Mouse (Mus musculus) midbrain, embryonic 11.5 days (tissue): Measurements from ENCODE around the gene Ropn1. TPM values are rescaled to one million over a fixed set of nuclear protein-coding genes. Genes with fewer than 3 reads are reported as not detected.
"Not testable (repeated sequence)": the region's sequence is repeated elsewhere in the genome, so short reads cannot be mapped to it uniquely, and the experiment has no call there.

Source experiments
- ATAC-seq: fragments of 200-750 bp; cut with Nextera tagmentation; 2 replicates; pipeline ENCODE4 v1.8.0; 2017; ENCODE audit warnings: moderate TSS enrichment, moderate library complexity; ENCODE audit not compliant: low FRiP score
- DNase-seq: peaks from one replicate; pipeline ENCODE4 v3.0.0; 2015; ENCODE audit warnings: low spot score; ENCODE audit errors: missing footprints
- H3K27ac ChIP-seq: fragments of 300-500 bp; sonication (generic); 2 replicates; pipeline ENCODE4 v1.5.1; 2014; ENCODE audit warnings: low read depth, low read length
- H3K27me3 ChIP-seq: fragments of 300-500 bp; sonication (generic); 2 replicates; pipeline ENCODE4 v1.6.1; 2014; ENCODE audit warnings: mild to moderate bottlenecking, low read length, moderate library complexity, mixed read lengths; ENCODE audit not compliant: control insufficient read depth, insufficient read depth
- H3K36me3 ChIP-seq: fragments of 300-500 bp; sonication (generic); 2 replicates; pipeline ENCODE4 v1.6.1; 2014; ENCODE audit warnings: mild to moderate bottlenecking, low read length, moderate library complexity, mixed read lengths; ENCODE audit not compliant: control insufficient read depth, insufficient read depth
- H3K4me1 ChIP-seq: fragments of 300-500 bp; sonication (generic); 2 replicates; pipeline ENCODE4 v1.6.1; 2014; ENCODE audit warnings: low read length; ENCODE audit not compliant: control insufficient read depth, insufficient read depth
- H3K4me2 ChIP-seq: fragments of 300-500 bp; sonication (generic); 2 replicates; pipeline ENCODE4 v1.6.1; 2014; ENCODE audit warnings: mild to moderate bottlenecking, moderate library complexity
- H3K4me3 ChIP-seq: fragments of 300-500 bp; sonication (generic); 2 replicates; pipeline ENCODE4 v1.5.1; 2014; ENCODE audit warnings: low read depth, low read length
- H3K9ac ChIP-seq: fragments of 300-500 bp; sonication (generic); 2 replicates; pipeline ENCODE4 v1.6.1; 2014; ENCODE audit warnings: low read length
- H3K9me3 ChIP-seq: fragments of 300-500 bp; sonication (generic); 2 replicates; pipeline ENCODE4 v1.6.1; 2016; ENCODE audit warnings: low read length; ENCODE audit not compliant: control insufficient read depth
- WGBS: fragments of 180-500 bp; shearing (Covaris S2); extraction: QIAGEN DNeasy Blood & Tissue Kit; methylation state at CpG from one replicate; pipeline ENCODE4 v1.1.7; 2014; 5-methylcytosine and 5-hydroxymethylcytosine counted together
- polyA plus RNA-seq: library from polyadenylated mRNA; unstranded; fragments of >200 nt; fragmentation: Nextera tagmentation; extraction: Ambion mirVana; gene quantifications from 2 replicates; pipeline ENCODE4 v1.2.1, GENCODE M21; 2014

Ropn1 gene
- polyA plus RNA-seq, 1 experiment from 2014 or later = not detected

DNA sequence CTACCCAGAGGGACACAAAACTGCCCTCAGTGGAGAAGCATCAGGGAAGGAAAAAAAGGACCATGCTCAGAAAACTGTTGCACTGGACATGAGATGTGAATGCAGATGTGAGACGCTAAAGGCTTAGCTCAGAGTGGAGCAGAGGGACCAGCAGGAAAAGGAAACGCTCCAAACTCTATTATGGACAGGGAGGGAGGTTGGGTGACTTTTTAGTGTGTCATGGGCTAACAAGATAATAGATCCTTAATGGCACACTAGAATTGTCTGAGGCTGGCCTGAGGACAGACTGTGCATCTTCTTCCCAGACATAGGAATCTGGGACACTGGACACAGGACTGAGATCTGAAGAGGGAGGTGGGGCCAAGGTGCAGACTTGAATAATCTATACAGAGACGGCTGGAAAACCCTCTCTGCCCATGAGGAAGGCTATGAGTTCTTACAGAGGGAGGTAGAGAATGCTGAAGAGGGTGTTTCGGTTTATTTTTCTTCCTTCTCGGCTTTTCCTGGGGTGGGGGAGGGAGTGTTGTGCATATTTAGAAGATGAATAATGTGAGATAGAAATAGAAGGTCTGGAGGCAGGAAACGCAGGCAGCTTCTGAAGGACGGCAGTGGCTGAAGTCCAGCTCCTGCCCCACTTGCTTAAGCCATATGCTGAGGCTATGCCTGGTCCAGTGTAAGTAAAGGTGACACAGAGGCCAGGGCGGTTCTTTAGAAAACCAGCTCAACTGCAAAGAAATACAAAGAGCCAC, 6.0 kb upstream of the Ropn1 start:
- DNase-seq (no peak), ATAC-seq (no peak)
- no peaks in the 10 kb centered on the region for H3K36me3 ChIP-seq
- H3K9ac ChIP-seq = no peak overlapping the region
- H3K27ac ChIP-seq = no peak overlapping the region; the same call in 1 of the 2 replicates
- H3K27me3 ChIP-seq = no peaks in the 10 kb centered on the region
- H3K4me1 ChIP-seq = no peaks in the 10 kb centered on the region
- H3K4me2 ChIP-seq = no peak overlapping the region
- whole genome bisulfite sequencing = 75% methylated on average over 8 of the region's 8 CpGs
- no peak overlapping the region for H3K4me3 ChIP-seq
- H3K9me3 ChIP-seq = no peaks in the 10 kb centered on the region

- no peak overlapping the region for H3K9ac ChIP-seq
- H3K27ac ChIP-seq = no peak overlapping the region
- H3K9me3 ChIP-seq = no peaks in the 10 kb centered on the region
- no peak overlapping the region for H3K4me3 ChIP-seq
- no peak overlapping the region for H3K4me2 ChIP-seq
- H3K27me3 ChIP-seq = no peaks in the 10 kb centered on the region
- DNase-seq = no peak
- peaks cover 1% of the 10 kb centered on the region; the same call in 1 of the 2 replicates for H3K4me1 ChIP-seq
- ATAC-seq = no peak
- 89% methylated on average over 5 of the region's 5 CpGs for whole genome bisulfite sequencing
- H3K36me3 ChIP-seq = no peaks in the 10 kb centered on the region
These were observed 3.3 kb downstream of the Ropn1 start for GRCm38 (mm10) chr16:34653023-34653422.

DNA sequence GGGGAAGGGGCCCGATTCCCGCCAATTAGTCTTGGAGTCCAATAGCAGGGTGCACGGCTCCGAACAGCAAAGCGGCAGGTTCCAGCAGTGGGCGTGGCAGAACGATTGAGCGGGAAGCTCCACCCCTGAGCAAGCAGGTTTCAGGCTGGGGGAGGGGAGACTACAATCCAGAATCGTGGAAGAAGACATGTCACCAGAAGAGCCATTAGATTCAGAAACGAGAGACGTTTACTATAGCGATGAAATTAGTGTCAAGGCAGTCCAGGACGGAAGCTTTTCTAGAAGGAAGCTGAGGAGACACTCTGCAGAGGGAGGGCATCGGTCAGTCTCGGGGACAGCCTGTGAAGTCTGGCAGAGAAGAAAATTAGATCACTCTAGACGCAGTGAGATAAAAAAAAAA, 7.8 kb downstream of the Ropn1 start:
- not testable (repeated sequence) for DNase-seq, H3K4me1 ChIP-seq, H3K27me3 ChIP-seq, ATAC-seq, H3K36me3 ChIP-seq, H3K27ac ChIP-seq, H3K9me3 ChIP-seq
- Histone ChIP-seq H3K4me2 (peak overlapping the region; percentile 51), H3K9ac (peak overlapping the region; percentile 3), H3K4me3 (peak overlapping the region; percentile 22)
- 5% methylated on average over 16 of the region's 16 CpGs for WGBS

DNA sequence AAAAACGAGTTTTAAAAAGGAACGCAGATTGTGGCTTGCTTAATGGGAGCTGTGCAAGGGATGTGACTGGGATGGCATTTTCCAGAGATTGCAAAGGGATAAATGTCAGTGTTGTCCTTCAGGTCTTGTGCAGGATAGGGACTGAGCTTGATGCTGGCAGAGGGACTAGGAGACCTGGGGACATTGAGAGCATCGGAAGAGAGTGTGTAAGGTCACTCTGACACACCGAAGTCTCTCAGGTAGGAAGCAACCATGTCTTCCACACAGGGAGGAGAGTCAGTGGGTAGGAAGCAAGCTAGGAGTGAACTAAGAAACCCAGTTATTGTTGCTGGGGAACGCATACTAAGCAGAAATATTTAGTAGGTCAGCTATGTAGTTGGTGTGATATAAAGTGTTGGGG, 8.3 kb downstream of the Ropn1 start:
- Histone ChIP-seq H3K4me3 (peak overlapping the region; percentile 22), H3K4me1 (peaks cover 4% of the 10 kb centered on the region; the same call in 1 of the 2 replicates), H3K27ac (no peak overlapping the region), H3K36me3 (no peaks in the 10 kb centered on the region), H3K27me3 (no peaks in the 10 kb centered on the region), H3K9me3 (no peaks in the 10 kb centered on the region), H3K4me2 (peak overlapping the region; percentile 51), H3K9ac (peak overlapping the region; percentile 3)
- 31% methylated on average over 5 of the region's 5 CpGs for WGBS
- no peak for ATAC-seq
- DNase-seq = no peak

GRCm38 (mm10) chr16:34658388-34658787, 8.7 kb downstream of the Ropn1 start:
- ATAC-seq (peak; percentile 46; the same call in 1 of the 2 replicates), DNase-seq (peak; percentile 88)
- Histone ChIP-seq H3K27me3 (no peaks in the 10 kb centered on the region), H3K27ac (no peak overlapping the region), H3K4me2 (peak overlapping the region; percentile 51), H3K9me3 (no peaks in the 10 kb centered on the region), H3K4me1 (peaks cover 4% of the 10 kb centered on the region; the same call in 1 of the 2 replicates), H3K4me3 (peak overlapping the region; percentile 11; the same call in 1 of the 2 replicates), H3K9ac (no peak overlapping the region; the same call in 1 of the 2 replicates), H3K36me3 (no peaks in the 10 kb centered on the region)
- WGBS = 38% methylated on average over 11 of the region's 11 CpGs

DNA sequence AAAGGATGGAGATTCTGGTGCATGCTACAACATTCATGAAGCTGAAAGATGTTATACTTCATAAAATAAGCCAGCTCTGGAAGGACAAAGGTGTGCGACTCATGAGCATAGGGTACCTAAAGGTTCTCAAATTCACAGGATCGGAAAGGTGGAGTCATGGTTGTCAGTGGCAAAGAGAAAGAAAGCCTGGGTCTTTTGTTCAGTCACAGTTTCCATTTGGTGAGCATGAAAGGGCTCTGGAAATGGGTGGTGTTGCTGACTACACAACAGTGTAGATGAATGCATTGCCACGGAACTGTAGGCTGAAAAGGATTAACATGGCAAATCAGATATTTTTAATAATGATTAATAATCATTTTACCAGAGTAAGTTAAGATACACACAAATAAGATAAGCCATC, 14.8 kb downstream of the Ropn1 start:
- ATAC-seq (no peak), DNase-seq (no peak)
- Histone ChIP-seq H3K4me1 (no peaks in the 10 kb centered on the region), H3K9ac (no peak overlapping the region), H3K27ac (no peak overlapping the region), H3K36me3 (no peaks in the 10 kb centered on the region), H3K4me3 (no peak overlapping the region), H3K27me3 (peaks cover 2% of the 10 kb centered on the region; the same call in 1 of the 2 replicates), H3K9me3 (no peaks in the 10 kb centered on the region), H3K4me2 (no peak overlapping the region)
- 77% methylated on average over 3 of the region's 3 CpGs for WGBS

DNA sequence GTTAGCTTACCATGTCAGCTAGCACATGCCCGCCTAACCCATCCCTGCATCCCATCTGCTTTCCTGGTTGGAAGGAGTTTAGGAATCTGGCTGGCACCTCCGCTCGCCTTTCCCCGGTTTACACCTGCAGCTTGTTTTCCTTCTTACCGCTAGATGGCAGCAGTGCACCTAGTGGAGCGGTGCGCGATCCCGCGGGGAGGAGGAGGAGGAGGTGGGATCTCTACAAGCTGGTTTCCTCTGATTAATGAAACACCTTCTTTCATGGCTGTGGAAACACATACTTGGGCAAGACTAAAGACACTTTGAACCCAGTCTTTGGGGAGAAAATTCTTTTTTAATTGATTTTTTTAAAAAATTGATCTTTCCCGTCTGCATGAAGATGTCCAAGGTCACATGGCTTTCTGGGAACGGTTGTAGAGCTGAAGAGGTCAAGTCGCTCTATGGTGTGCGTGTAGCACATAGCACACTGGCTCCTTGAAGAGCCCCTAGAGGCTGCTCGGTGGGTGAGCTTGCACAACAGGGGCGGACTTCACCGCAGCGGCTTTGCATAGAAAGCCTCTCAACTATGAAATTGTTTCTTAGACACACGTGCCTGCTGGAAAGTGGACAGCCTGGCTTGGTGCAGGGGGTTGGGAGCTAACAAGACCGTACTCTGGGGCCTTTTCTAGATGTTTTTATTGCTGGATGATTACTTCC, 17.5 kb downstream of the Ropn1 start:
- ATAC-seq (peak; percentile 75; the same call in 1 of the 2 replicates), DNase-seq (peak; percentile 96)
- H3K27ac ChIP-seq = no peak overlapping the region
- peak overlapping the region; percentile 1; the same call in 1 of the 2 replicates for H3K4me2 ChIP-seq
- WGBS = 5% methylated on average over 20 of the region's 20 CpGs
- H3K9ac ChIP-seq = no peak overlapping the region
- H3K4me1 ChIP-seq = no peaks in the 10 kb centered on the region
- no peaks in the 10 kb centered on the region for H3K36me3 ChIP-seq
- H3K9me3 ChIP-seq = no peaks in the 10 kb centered on the region
- H3K4me3 ChIP-seq = no peak overlapping the region
- peaks cover 2% of the 10 kb centered on the region; the same call in 1 of the 2 replicates for H3K27me3 ChIP-seq

- DNase-seq (no peak), ATAC-seq (no peak)
- 77% methylated on average over 9 of the region's 9 CpGs for WGBS
- Histone ChIP-seq H3K27me3 (peaks cover 2% of the 10 kb centered on the region; the same call in 1 of the 2 replicates), H3K9ac (no peak overlapping the region), H3K27ac (no peak overlapping the region), H3K4me3 (no peak overlapping the region), H3K4me2 (no peak overlapping the region), H3K9me3 (no peaks in the 10 kb centered on the region), H3K4me1 (no peaks in the 10 kb centered on the region), H3K36me3 (no peaks in the 10 kb centered on the region)
These were observed 18.6 kb downstream of the Ropn1 start for GRCm38 (mm10) chr16:34668341-34668740.

- no peak overlapping the region for H3K9ac ChIP-seq
- no peak for ATAC-seq
- no peak overlapping the region for H3K4me2 ChIP-seq
- H3K4me1 ChIP-seq = no peaks in the 10 kb centered on the region
- no peak overlapping the region for H3K27ac ChIP-seq
- H3K36me3 ChIP-seq = no peaks in the 10 kb centered on the region
- DNase-seq = no peak
- H3K27me3 ChIP-seq = peaks cover 2% of the 10 kb centered on the region; the same call in 1 of the 2 replicates
- H3K9me3 ChIP-seq = no peaks in the 10 kb centered on the region
- WGBS = 63% methylated on average over 7 of the region's 7 CpGs
- no peak overlapping the region for H3K4me3 ChIP-seq
These were observed 22.2 kb downstream of the Ropn1 start for GRCm38 (mm10) chr16:34671966-34672365.
